Mouse (Mus musculus) cerebellum, postnatal 10 days (tissue): ENCODE measurements around the gene Pla1a.

ENCODE experiments used
- DNase-seq, 2 experiments: peaks; one replicate each; pipeline ENCODE4 v3.0.0; 2021; ENCODE audit warnings: mixed read lengths in 2 of 2

Gene Pla1a

GRCm38 (mm10) chr16:38431446-38432185 lies 1.3 kb downstream of the Pla1a start:
- no peak for DNase-seq

DNA sequence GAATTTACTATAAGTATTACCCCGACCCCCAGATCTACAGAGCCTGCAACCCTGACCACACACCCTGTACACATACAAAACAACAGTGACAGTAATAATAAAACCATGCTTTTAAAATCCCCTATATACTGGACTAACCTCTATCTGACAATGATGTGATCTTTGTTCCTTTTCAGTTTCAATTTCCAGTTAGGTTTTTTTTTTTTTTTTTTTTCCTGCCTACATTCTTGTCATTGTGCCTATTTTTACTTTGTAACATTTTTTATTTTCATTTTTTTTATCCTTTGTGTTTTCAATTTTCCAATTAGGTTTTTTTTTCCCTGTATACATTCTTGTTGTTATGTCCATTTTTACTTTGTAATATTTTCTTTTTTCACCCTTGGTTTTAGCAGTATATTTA lies 7.1 kb downstream of the Pla1a start:
- no peak for DNase-seq

- no peak for DNase-seq
These were observed 7.6 kb downstream of the Pla1a start for GRCm38 (mm10) chr16:38425374-38425773.

- no peak for DNase-seq
These were observed 18.0 kb downstream of the Pla1a start for GRCm38 (mm10) chr16:38414953-38415352.

DNA sequence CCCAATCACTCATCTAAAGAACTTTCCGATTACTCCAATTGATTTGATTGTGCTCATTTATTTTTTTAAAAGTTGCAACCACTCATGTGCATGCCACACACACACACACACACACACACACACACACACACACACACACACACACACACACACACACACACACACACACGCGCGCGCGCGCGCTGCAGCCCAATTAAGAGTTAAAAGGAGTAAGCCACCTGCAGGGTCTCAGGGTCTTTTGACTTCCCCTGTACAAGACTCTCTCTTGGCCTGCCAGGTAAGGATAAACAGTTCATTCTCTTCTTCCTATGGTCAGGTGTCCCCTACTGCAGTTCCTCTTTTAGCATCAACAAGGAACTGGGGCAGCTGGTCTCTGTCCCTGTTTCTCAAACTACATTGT lies 24.5 kb downstream of the Pla1a start:
- DNase-seq: no peak

GRCm38 (mm10) chr16:38407584-38407983 lies 25.4 kb downstream of the Pla1a start:
- no peak for DNase-seq

- DNase-seq: no peak
These were observed 26.2 kb downstream of the Pla1a start for GRCm38 (mm10) chr16:38406708-38407107.

DNA sequence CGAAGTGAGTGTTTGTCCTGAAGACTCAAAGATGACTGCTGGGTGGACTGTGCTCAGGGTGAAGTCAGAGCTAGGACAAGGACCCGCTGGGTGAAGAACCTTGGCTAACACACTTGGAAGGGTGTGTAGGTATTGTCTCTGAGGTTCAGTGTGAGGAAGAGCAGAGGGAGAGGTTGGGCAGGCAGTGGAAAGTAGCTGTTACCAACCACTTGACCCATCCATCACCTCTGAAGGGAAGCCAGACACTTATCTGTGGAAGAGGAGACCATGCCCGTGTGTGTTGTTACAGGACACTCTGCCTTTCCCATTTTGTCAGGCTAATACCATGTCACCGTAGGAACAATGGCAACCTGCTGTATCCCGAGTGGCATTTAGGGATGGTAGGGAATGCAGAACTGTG lies 26.7 kb downstream of the Pla1a start:
- DNase-seq: no peak

GRCm38 (mm10) chr16:38403639-38404038 lies 29.3 kb downstream of the Pla1a start:
- no peak for DNase-seq

- DNase-seq: no peak
These were observed 31.5 kb downstream of the Pla1a start for GRCm38 (mm10) chr16:38401468-38401867.

DNA sequence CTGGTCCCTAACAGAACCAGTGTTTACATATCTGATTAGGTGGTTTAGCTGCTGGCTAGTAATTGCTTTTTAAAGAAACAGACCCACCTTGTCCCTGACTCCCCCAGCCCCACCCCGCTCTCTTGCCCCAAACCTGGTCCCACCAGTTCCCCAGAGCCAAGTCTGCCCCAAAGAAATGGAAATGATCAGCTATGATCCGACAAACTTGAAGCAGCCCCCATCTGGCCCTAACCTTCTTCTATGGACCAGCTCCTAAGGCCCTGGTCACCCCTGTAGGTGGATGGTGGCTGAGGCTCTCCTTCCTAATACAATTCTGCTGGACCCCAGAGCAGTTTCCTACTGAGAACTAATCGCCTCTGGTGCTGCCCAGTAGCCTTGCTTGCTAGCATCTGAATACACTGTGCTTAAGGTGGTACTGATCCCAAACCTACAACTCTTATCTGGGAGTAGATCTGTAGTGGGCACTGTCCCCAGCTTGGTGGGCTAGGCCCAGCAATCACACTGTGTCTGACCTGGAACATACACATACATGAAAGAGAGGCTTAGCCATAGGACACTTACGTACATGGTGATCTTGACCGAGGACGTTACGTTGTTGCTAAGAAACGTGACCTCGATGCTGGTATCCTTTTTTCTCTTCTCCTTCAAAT lies 32.5 kb downstream of the Pla1a start:
- no peak for DNase-seq

GRCm38 (mm10) chr16:38399531-38400231 lies 33.3 kb downstream of the Pla1a start:
- peak; percentile 73 to 74 for DNase-seq

DNA sequence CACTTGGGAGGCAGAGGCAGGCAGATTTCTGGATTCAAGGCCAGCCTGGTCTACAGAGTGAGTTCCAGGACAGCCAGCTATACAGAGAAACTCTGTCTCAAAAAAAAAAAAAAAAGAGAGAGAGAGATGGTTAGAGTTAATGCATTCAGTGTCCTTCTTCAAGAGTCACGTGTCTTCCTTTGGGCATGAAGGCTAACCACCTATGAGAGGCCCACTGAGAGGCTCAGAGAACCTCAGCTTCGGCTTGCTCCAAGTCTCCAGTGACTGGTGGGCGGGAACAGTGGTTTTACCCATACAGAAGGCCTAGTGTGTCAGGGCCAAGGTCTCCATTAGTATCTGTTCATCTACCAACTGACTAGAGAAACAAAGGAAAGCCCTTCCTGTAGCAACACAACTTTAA lies 33.9 kb downstream of the Pla1a start:
- DNase-seq: no peak

DNA sequence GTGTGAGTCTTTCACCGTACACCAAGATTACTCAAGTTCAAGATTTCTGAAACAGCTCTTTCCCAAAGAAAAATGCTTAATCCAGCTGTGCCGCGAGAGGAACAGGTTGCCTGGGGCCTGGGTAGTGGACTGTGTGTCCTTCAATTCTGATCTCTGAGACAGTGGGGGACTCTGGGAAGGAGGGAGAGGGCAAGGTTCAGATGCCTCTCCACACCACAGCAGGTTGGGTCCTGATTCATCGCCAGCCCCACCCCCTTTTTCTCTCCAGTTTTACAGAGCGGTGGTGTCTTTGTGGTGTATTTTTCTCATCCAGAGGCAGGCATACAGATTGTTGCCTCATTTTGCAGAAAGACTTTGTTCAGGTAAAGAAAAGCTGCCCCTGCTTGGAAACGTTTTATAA lies 34.7 kb downstream of the Pla1a start:
- no peak for DNase-seq

DNA sequence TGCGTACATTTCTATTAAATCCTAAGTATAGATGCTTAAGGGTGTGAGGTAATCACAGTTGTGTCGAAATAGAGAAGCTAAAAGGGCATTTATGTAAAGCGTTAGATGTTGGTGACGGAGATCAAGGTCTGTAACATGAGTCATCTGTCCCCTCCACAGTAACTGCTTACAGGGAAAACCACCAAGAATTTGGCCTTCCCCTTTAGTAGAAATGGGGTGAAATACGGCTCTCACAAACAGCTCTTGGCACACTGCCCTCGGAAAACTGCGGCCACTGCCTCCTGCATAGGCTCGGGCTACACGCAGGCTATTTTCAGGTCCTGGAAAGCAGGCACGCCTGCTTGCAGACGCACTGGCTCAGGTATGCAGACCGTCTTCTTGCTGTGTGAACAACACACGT lies 36.8 kb downstream of the Pla1a start:
- peak; percentile 72 to 74 for DNase-seq

- DNase-seq: no peak
These were observed 37.8 kb downstream of the Pla1a start for GRCm38 (mm10) chr16:38395060-38395730.

GRCm38 (mm10) chr16:38394191-38394618 lies 38.7 kb downstream of the Pla1a start:
- no peak for DNase-seq

DNA sequence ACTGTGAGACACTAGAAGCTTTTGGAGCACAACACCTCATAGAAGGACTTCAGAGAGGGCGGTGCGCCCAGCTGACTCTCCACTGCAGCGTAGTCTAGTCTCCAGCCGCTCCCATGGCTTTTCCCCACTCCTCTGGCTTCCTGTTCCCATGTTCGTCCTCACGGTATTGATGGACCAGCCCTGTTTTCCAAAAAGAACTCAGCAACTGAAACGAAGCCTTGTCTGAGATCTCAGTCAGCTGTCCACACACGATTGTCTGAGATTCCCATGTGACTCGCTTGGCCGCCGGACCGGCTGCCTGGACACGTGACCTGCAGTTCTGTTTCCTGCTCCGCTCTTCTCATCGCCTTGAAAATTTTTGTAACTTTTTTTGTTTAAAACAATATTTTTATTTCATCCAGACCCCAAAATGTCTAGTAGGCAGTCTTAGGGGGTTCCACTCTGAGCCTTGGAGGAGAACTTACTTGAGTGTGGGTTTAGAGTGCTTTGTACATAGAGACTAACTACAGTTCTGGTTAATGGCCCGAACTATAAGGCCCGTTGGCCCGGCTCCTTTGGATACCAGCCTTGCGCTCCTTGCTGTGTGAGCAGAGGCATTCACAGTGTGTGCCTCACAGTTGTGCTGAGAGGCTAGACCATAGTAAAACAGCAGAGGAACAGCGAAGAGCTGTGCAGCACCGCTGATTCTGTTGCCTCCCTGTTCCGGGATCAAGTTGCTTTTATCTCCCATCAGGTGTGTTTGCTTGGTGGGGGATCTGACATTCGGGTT lies 40.6 kb downstream of the Pla1a start:
- peak; percentile 34 to 40 for DNase-seq

- no peak for DNase-seq
These were observed 42.6 kb downstream of the Pla1a start for GRCm38 (mm10) chr16:38390322-38390721.

DNA sequence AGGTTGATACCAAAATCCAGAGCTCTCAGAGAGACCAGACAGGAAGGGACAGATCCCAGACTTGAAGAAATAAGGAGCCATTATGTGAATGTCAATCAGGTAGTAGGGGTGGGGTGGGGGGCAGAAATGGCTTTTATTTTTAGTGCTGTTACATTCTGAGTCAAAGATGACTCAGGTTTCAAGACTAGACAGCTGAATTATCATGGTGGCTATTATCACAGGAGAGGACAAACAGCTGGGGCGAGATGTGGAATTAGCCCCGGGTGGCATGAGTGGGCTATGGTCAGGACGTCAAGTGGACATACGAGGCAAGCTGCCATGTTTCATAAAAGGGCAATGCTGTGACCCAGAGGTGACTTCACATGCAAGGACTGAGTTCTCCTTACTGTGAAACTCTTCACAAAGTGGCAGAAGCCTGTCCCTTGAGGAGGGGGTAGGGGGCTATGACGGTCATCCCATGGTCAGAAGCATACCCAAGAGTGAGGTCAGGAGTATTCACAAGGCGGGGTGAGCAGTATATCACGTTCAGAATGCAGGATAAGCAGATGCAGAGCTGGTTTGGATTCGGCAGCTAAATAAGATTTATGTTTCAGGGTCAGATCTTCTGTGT lies 43.6 kb downstream of the Pla1a start:
- no peak for DNase-seq

- DNase-seq: no peak
These were observed 44.2 kb downstream of the Pla1a start for GRCm38 (mm10) chr16:38388757-38389156.

DNA sequence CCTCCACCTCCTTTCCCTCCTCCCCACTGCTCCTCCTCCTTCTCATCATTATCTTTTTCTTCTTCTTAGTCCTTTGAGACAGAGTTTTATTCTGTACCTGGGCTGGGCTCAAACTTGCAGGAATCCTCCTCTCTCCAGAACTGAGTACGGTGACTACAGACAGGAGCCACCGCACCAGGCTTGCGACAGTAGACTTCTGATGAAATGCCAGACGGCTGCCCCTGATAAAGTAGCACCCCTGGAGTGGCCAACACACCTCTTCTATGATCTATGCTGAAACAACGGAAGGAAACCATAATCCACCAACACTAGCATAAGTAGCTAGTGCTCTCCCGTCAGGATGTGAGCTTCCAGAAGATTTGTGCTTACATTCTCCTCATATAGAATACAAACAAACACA lies 45.6 kb downstream of the Pla1a start:
- DNase-seq: no peak
